Mouse (Mus musculus) MEL (cell line): ENCODE measurements around the gene Csrnp1. TPM values are rescaled to one million over a fixed set of nuclear protein-coding genes. Genes with fewer than 3 reads are reported as not detected.

Experiments
- DNase-seq: peaks from one replicate; pipeline ENCODE4 v3.0.0; 2011; ENCODE audit warnings: low read depth, low spot score
- H3K27ac ChIP-seq: 2 replicates; pipeline ENCODE4 v1.5.1; 2012; ENCODE audit warnings: low read depth, mild to moderate bottlenecking, control low read depth, low read length, moderate library complexity; ENCODE audit not compliant: control insufficient read depth
- H3K27me3 ChIP-seq, 2 experiments: fragments of 150-350 bp in 1 of 2; sonication (generic) in 1 of 2; 2 replicates each; pipeline ENCODE4 v1.6.1; 2012; ENCODE audit warnings: low read length in 2 of 2, mild to moderate bottlenecking in 2 of 2, improper control_type of control experiment in 1 of 2, moderate library complexity in 1 of 2; ENCODE audit not compliant: insufficient read depth in 2 of 2, control insufficient read depth in 1 of 2
- H3K36me3 ChIP-seq, 2 experiments: 2 replicates each; pipeline ENCODE4 v1.6.1; 2012 to 2014; ENCODE audit warnings: low read length in 2 of 2, improper control_type of control experiment in 1 of 2, inconsistent platforms in 1 of 2, mild to moderate bottlenecking in 1 of 2; ENCODE audit not compliant: insufficient read depth in 2 of 2, control insufficient read depth in 1 of 2
- H3K4me1 ChIP-seq, 2 experiments: fragments of 150-350 bp in 1 of 2; sonication (generic) in 1 of 2; 2 replicates each; pipeline ENCODE4 v1.6.1; 2012; ENCODE audit warnings: low read length in 2 of 2, improper control_type of control experiment in 1 of 2, mild to moderate bottlenecking in 1 of 2; ENCODE audit not compliant: insufficient read depth in 2 of 2, control insufficient read depth in 1 of 2
- H3K4me3 ChIP-seq, 2 experiments: fragments of 150-350 bp in 1 of 2; sonication (generic) in 1 of 2; 2 replicates each; pipeline ENCODE4 v1.5.1; 2012; ENCODE audit warnings: low read depth in 2 of 2, low read length in 2 of 2, mild to moderate bottlenecking in 2 of 2, moderate library complexity in 2 of 2, control low read depth in 1 of 2, improper control_type of control experiment in 1 of 2; ENCODE audit not compliant: control insufficient read depth in 1 of 2, insufficient read depth in 1 of 2
- H3K79me2 ChIP-seq: 2 replicates; pipeline ENCODE4 v1.6.1; 2012; ENCODE audit warnings: mild to moderate bottlenecking, low read length, moderate library complexity; ENCODE audit not compliant: control insufficient read depth, poor library complexity, insufficient read depth
- H3K9ac ChIP-seq: 2 replicates; pipeline ENCODE4 v1.6.1; 2012; ENCODE audit warnings: low read depth, mild to moderate bottlenecking, control low read depth, low read length, moderate library complexity; ENCODE audit not compliant: control insufficient read depth, poor library complexity, severe bottlenecking
- H3K9me3 ChIP-seq: fragments of 150-350 bp; sonication (generic); replicated peaks from 2 replicates; pipeline ENCODE4 v1.6.1; 2012; ENCODE audit warnings: mild to moderate bottlenecking, low read length, improper control_type of control experiment, moderate library complexity; ENCODE audit not compliant: insufficient read depth
- CTCF ChIP-seq, 3 experiments: IDR thresholded peaks in 2 of 3; conservative IDR thresholded peaks in 1 of 3; 2 replicates each; pipeline ENCODE4 v1.5.1; 2011 to 2012; ENCODE audit warnings: low read length in 3 of 3, low read depth in 2 of 3, mild to moderate bottlenecking in 2 of 3, improper control_type of control experiment in 1 of 3, inconsistent platforms in 1 of 3, mixed read lengths in 1 of 3, moderate library complexity in 1 of 3; ENCODE audit not compliant: control insufficient read depth in 1 of 3, insufficient read depth in 1 of 3, poor library complexity in 1 of 3, severe bottlenecking in 1 of 3
- ELF1 ChIP-seq: IDR thresholded peaks from 2 replicates; pipeline ENCODE4 v1.6.1; 2014; ENCODE audit warnings: low read depth, mild to moderate bottlenecking, inconsistent platforms, low read length, improper control_type of control experiment, moderate library complexity
- ETS1 ChIP-seq: IDR thresholded peaks from 2 replicates; pipeline ENCODE4 v1.6.1; 2012; ENCODE audit warnings: low read depth, mild to moderate bottlenecking, inconsistent platforms, low read length, improper control_type of control experiment, moderate library complexity
- HCFC1 ChIP-seq: IDR thresholded peaks from 2 replicates; pipeline ENCODE4 v1.6.1; 2012; ENCODE audit warnings: low read depth, mild to moderate bottlenecking, inconsistent platforms, low read length, improper control_type of control experiment, moderate library complexity
- JUND ChIP-seq: IDR thresholded peaks from 2 replicates; pipeline ENCODE4 v1.6.1; 2011; ENCODE audit warnings: low read depth, mild to moderate bottlenecking, improper control_type of control experiment, low read length
- KAT2A ChIP-seq: conservative IDR thresholded peaks from 2 replicates; pipeline ENCODE4 v1.6.1; 2012; ENCODE audit warnings: low read depth, low read length, improper control_type of control experiment, inconsistent platforms
- MAZ ChIP-seq: IDR thresholded peaks from 2 replicates; pipeline ENCODE4 v1.6.1; 2012; ENCODE audit warnings: low read depth, mild to moderate bottlenecking, inconsistent platforms, low read length, improper control_type of control experiment
- MEF2A ChIP-seq: IDR thresholded peaks from 2 replicates; pipeline ENCODE4 v1.6.1; 2014; ENCODE audit warnings: low read depth, mild to moderate bottlenecking, inconsistent platforms, low read length, improper control_type of control experiment; ENCODE audit not compliant: poor library complexity, insufficient replicate concordance, severe bottlenecking; ENCODE audit errors: extremely low read depth
- MXI1 ChIP-seq: IDR thresholded peaks from 2 replicates; pipeline ENCODE4 v1.6.1; 2011; ENCODE audit warnings: mild to moderate bottlenecking, low read depth, low read length, improper control_type of control experiment
- MYB ChIP-seq: IDR thresholded peaks from 2 replicates; pipeline ENCODE4 v1.6.1; 2011; ENCODE audit warnings: mild to moderate bottlenecking, low read depth, low read length, improper control_type of control experiment
- MYC ChIP-seq: IDR thresholded peaks from 2 replicates; pipeline ENCODE4 v1.6.1; 2011; ENCODE audit warnings: low read depth, mild to moderate bottlenecking, low read length, improper control_type of control experiment, moderate library complexity
- NELFE ChIP-seq: IDR thresholded peaks from 2 replicates; pipeline ENCODE4 v1.6.1; 2011; ENCODE audit warnings: low read depth, low read length, improper control_type of control experiment
- NRF1 ChIP-seq: IDR thresholded peaks from 2 replicates; pipeline ENCODE4 v1.6.1; 2014; ENCODE audit warnings: low read depth, mild to moderate bottlenecking, inconsistent platforms, low read length, improper control_type of control experiment, moderate library complexity; ENCODE audit not compliant: poor library complexity, insufficient read depth, severe bottlenecking
- POLR2A ChIP-seq, 2 experiments: IDR thresholded peaks; 2 replicates each; pipeline ENCODE4 v1.6.1; 2011 to 2012; ENCODE audit warnings: low read length in 2 of 2, mild to moderate bottlenecking in 2 of 2, control low read depth in 1 of 2, improper control_type of control experiment in 1 of 2, low read depth in 1 of 2, moderate library complexity in 1 of 2; ENCODE audit not compliant: control insufficient read depth in 1 of 2, insufficient read depth in 1 of 2, poor library complexity in 1 of 2
- RAD21 ChIP-seq: IDR thresholded peaks from 2 replicates; pipeline ENCODE4 v1.6.1; 2011; ENCODE audit warnings: mild to moderate bottlenecking, low read depth, low read length, improper control_type of control experiment
- RCOR1 ChIP-seq: IDR thresholded peaks from 2 replicates; pipeline ENCODE4 v1.6.1; 2012; ENCODE audit warnings: low read depth, mild to moderate bottlenecking, inconsistent platforms, low read length, improper control_type of control experiment
- SIN3A ChIP-seq: IDR thresholded peaks from 2 replicates; pipeline ENCODE4 v1.6.1; 2012; ENCODE audit warnings: low read length, improper control_type of control experiment, inconsistent platforms
- SMC3 ChIP-seq: IDR thresholded peaks from 2 replicates; pipeline ENCODE4 v1.6.1; 2011; ENCODE audit warnings: low read depth, low read length, improper control_type of control experiment
- TBP ChIP-seq: IDR thresholded peaks from 2 replicates; pipeline ENCODE4 v1.8.0; 2011; ENCODE audit warnings: low read depth, low read length, improper control_type of control experiment
- TCF12 ChIP-seq: IDR thresholded peaks from 2 replicates; pipeline ENCODE4 v1.6.1; 2014; ENCODE audit warnings: low read depth, mild to moderate bottlenecking, inconsistent platforms, low read length, improper control_type of control experiment, moderate library complexity
- UBTF ChIP-seq: IDR thresholded peaks from 2 replicates; pipeline ENCODE4 v1.6.1; 2012; ENCODE audit warnings: low read depth, mild to moderate bottlenecking, inconsistent platforms, low read length, improper control_type of control experiment, moderate library complexity, borderline replicate concordance; ENCODE audit not compliant: insufficient read depth
- USF1 ChIP-seq: IDR thresholded peaks from 2 replicates; pipeline ENCODE4 v1.6.1; 2014; ENCODE audit warnings: low read depth, mild to moderate bottlenecking, inconsistent platforms, low read length, improper control_type of control experiment, moderate library complexity
- USF2 ChIP-seq, 2 experiments: IDR thresholded peaks; 2 replicates each; pipeline ENCODE4 v1.6.1; 2011 to 2012; ENCODE audit warnings: improper control_type of control experiment in 2 of 2, low read length in 2 of 2, borderline replicate concordance in 1 of 2, inconsistent platforms in 1 of 2, low read depth in 1 of 2, mild to moderate bottlenecking in 1 of 2; ENCODE audit not compliant: insufficient read depth in 1 of 2
- ZC3H11A ChIP-seq: IDR thresholded peaks from 2 replicates; pipeline ENCODE4 v1.6.1; 2012; ENCODE audit warnings: low read depth, mild to moderate bottlenecking, inconsistent platforms, low read length, improper control_type of control experiment
- ZKSCAN1 ChIP-seq: IDR thresholded peaks from 2 replicates; pipeline ENCODE4 v1.6.1; 2012; ENCODE audit warnings: low read depth, mild to moderate bottlenecking, inconsistent platforms, low read length, improper control_type of control experiment, moderate library complexity
- ZMIZ1 ChIP-seq: IDR thresholded peaks from 2 replicates; pipeline ENCODE4 v1.6.1; 2012; ENCODE audit warnings: low read depth, mild to moderate bottlenecking, inconsistent platforms, low read length, improper control_type of control experiment, moderate library complexity
- ZNF384 ChIP-seq: IDR thresholded peaks from 2 replicates; pipeline ENCODE4 v1.6.1; 2012; ENCODE audit warnings: low read depth, mild to moderate bottlenecking, inconsistent platforms, low read length, improper control_type of control experiment
- polyA plus RNA-seq, 2 experiments: library from polyadenylated mRNA; stranded (reverse) in 1 of 2; unstranded in 1 of 2; fragments of >175 nt in 1 of 2; fragments of >200 nt in 1 of 2; gene quantifications; 2 replicates each; pipeline versions ENCODE4 v1.2.1 to v1.2.4; 2012; ENCODE audit warnings: low replicate concordance in 2 of 2, low read depth in 1 of 2; ENCODE audit not compliant: insufficient read length in 2 of 2, insufficient read depth in 1 of 2, missing spikeins in 1 of 2
- total RNA-seq: library from RNA; depleted of rRNA; stranded (reverse); fragments of 300-350 nt; gene quantifications from 2 replicates; pipeline ENCODE4 v1.2.3, GENCODE M21; 2012; rRNA removed

Gene Csrnp1
- total RNA-seq (3.7 and 4.1 TPM in 2 replicates), polyA plus RNA-seq (1 to 10 TPM in 1 of 2 experiments, not detected in 1; 8.1 TPM)

DNA sequence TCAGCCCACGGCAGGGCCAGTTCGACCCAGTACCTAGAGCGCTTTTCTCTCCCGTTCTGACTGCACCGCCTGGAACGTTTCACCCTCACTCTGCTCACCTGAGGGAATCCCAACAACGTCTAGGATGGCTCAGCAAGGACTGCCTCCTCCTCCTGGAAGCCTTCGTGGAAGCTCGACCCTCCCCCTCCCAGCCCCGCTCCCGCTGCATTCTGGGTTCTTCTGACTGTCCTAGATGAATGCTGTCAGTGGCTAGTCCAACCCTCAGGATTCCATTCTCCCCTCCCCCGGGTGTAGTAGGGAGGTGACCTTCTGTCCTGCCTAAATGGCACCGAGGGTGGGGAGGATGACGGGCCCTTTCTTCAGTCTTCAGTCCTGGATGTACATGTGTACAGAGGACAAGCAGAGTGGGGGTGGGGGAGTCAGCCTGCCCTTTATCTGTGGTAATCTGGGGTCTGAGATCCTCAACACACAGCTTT lies at the start of gene Csrnp1:
TSS of gene Csrnp1 (minus strand) at position 123 of the 476 bp plus-strand sequence.
- H3K27ac ChIP-seq = no peak within 1 kb of the TSS
- peaks cover 4 to 13% of the 10 kb centered on the region in 2 experiments; a peak in 3 of 4 replicates for H3K4me1 ChIP-seq
- no peaks in the 10 kb centered on the region for H3K9me3 ChIP-seq
- H3K4me3 ChIP-seq = peak within 1 kb of the TSS; percentile 80 to 81
- no peak for DNase-seq
- H3K36me3 ChIP-seq = peaks cover 0 to 6% of the 10 kb centered on the region in 2 experiments; a peak in 2 of 4 replicates
- no peaks in the 10 kb centered on the region for H3K27me3 ChIP-seq
- TF ChIP-seq MEF2A (no peak), MYB (no peak), KAT2A (no peak), MAZ (no peak), NRF1 (no peak), POLR2A (IDR thresholded peaks at IDR 0.05; ENCODE audit: control insufficient read depth in 1 of 2, insufficient read depth in 1 of 2, low read depth in 1 of 2, low read length in 2 of 2, poor library complexity in 1 of 2) (no peak), ZC3H11A (no peak), USF1 (no peak), TBP (no peak), SIN3A (no peak), ETS1 (no peak), ZMIZ1 (no peak), SMC3 (no peak), MXI1 (no peak), ELF1 (no peak), MYC (no peak), ZKSCAN1 (no peak)
- TF ChIP-seq, all 39 proteins: peak for 0
- H3K9ac ChIP-seq = peak within 1 kb of the TSS; percentile 87
- peaks cover 7% of the 10 kb centered on the region for H3K79me2 ChIP-seq

DNA sequence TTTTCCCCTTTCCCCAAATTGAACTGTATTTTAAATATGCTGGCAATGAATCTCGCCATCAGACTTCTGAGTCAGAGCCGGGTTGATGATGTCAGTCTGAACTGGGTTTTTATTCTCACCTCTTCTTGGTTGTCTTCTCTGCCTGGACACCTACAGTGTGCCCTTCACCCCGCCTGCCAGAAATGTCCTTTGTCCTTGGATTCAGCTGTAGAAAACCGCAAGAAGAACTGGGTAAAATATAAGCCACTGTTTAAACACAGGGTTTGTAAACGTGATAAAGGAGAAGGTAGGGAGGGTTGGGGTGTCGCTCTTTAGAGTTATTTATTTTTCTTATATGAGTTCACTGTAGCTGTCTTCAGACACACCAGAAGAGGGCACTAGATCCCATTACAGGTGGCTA lies 48.3 kb upstream of the Csrnp1 start:
- Histone ChIP-seq H3K9ac (no peak overlapping the region), H3K27ac (no peak overlapping the region), H3K4me1 (peaks cover 0 to 2% of the 10 kb centered on the region in 2 experiments; a peak in 1 of 4 replicates), H3K36me3 (no peaks in the 10 kb centered on the region), H3K4me3 (no peak overlapping the region), H3K9me3 (no peaks in the 10 kb centered on the region), H3K27me3 (peaks cover 0 to 5% of the 10 kb centered on the region in 2 experiments; a peak in 1 of 4 replicates), H3K79me2 (no peaks in the 10 kb centered on the region)
- no peak for DNase-seq
- TF ChIP-seq ZNF384 (no peak), NELFE (no peak), RCOR1 (no peak), MYB (no peak), MEF2A (no peak), USF2 (IDR thresholded peaks at IDR 0.05; ENCODE audit: borderline replicate concordance in 1 of 2, insufficient read depth in 1 of 2, low read depth in 1 of 2, low read length in 2 of 2) (no peak), TCF12 (no peak), UBTF (no peak), JUND (no peak), RAD21 (no peak), ZC3H11A (no peak), MXI1 (no peak), ZMIZ1 (no peak), CTCF (IDR thresholded peaks at IDR 0.05 in 2 of 3, conservative IDR thresholded peaks at IDR 0.05 in 1 of 3; ENCODE audit: control insufficient read depth in 1 of 3, insufficient read depth in 1 of 3, low read depth in 2 of 3, low read length in 3 of 3, poor library complexity in 1 of 3, severe bottlenecking in 1 of 3) (no peak), ZKSCAN1 (no peak), HCFC1 (no peak)
